ENCODE assay signal across 14 mouse cellular contexts in the genomic region with DNA sequence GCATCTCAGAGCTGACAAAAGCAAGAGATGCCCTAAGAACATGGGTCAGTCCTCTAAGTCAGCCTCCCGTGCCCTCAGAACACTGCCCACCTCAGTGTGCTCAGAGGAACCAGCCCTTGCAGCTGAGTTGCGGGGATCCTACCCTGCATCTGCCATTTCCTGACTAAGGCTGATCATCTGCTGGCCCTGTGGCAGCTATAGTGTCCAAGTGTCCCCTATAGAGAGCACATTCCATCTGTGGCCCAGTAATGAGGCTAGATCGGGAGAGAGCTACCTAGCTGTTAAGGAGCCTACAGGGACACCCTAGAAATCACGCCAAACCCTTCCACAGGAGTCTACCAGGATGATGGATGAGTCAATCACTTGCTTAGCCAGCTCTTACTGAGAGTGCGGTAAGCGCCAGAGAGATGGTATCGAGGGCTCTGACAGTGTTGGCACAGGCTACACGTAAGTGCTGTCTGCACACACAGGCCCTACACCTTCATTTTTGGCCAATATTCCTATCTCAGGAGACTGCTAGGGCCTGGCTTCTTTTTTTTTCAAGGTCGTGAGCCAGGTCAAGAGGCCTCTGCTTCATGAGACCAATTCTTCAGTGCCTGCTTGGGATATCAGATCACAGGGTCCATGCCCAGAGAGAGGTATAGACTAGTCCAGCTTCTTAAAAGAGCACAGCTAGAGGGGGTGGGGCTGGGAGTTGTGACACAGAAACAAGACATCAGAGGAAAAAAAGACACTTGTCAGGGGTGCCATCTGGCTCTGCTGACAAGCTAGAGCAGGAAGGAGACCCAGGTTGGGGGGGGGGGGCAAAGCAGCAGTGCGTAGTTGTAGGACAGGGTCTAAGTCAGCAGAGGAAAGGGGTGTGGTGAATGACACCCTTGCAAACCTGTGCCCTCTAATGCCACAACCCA. TPM values are rescaled to one million over a fixed set of nuclear protein-coding genes. Genes with fewer than 3 reads are reported as not detected.
DNase-seq lines count a peak whose midpoint lies in the region; ATAC-seq and TF ChIP-seq lines count a peak whose summit lies in the region.
"Had no signal": no experiment of that assay in that cellular context is flagged by ENCODE, and none has a peak within 500 bp of the region (broad histone marks: within the 10 kb centered on the region; RNA-seq: fewer than 3 reads in every experiment).

No protein-coding gene starts in this region.

- no peak for ATAC-seq in hindbrain, embryonic 11.5 days (ENCODE audit: low FRiP score)
- ATAC-seq in midbrain, embryonic 13.5 days = no peak
- ATAC-seq: liver, postnatal 0 days had no signal

- no peak for TF ChIP-seq POLR2A in brain, embryonic 14.5 days (IDR thresholded peaks at IDR 0.05; ENCODE audit: borderline replicate concordance, extremely low read depth, insufficient read depth, insufficient read length, poor library complexity, severe bottlenecking)

- H3K36me3 ChIP-seq in hindbrain, embryonic 11.5 days (ENCODE audit: control insufficient read depth, insufficient read depth, low read length) = peaks cover 26% of the 10 kb centered on the region
- H3K36me3 ChIP-seq in hindbrain, embryonic 10.5 days = peaks cover 100% of the 10 kb centered on the region
- peaks cover 99% of the 10 kb centered on the region for H3K36me3 ChIP-seq in midbrain, embryonic 13.5 days

- TF ChIP-seq CTCF in brain, embryonic 14.5 days (IDR thresholded peaks at IDR 0.05; ENCODE audit: borderline replicate concordance, extremely low read depth, insufficient read depth, insufficient read length) = no peak
- no peak for TF ChIP-seq CTCF in gastrocnemius, adult 2 months (IDR thresholded peaks at IDR 0.05)

- H3K4me3 ChIP-seq in hindbrain, embryonic 11.5 days (ENCODE audit: low read depth, low read length) = no peak overlapping the region
- H3K4me3 ChIP-seq in hindbrain, embryonic 10.5 days = no peak overlapping the region
- peak overlapping the region; percentile 11; the same call in 1 of the 2 replicates for H3K4me3 ChIP-seq in midbrain, embryonic 13.5 days (replicated peaks)
- H3K4me3 ChIP-seq in gastrocnemius, adult 2 months = no peak overlapping the region
- H3K4me3 ChIP-seq: heart, embryonic 10.5 days; limb, embryonic 10.5 days; stomach, embryonic 15.5 days had no signal

- intact Hi-C loops in gastrocnemius, adult 2 months (cut with DNase I) = no loop called here

- H3K4me2 ChIP-seq in hindbrain, embryonic 11.5 days (replicated peaks; ENCODE audit: low read depth, low read length) = no peak overlapping the region
- peak overlapping the region; percentile 41 for H3K4me2 ChIP-seq in midbrain, embryonic 13.5 days (replicated peaks)
- H3K4me2 ChIP-seq: stomach, embryonic 15.5 days had no signal

- 0 out of 2 replicates have a peak, but pooled peaks cover 4% of the 10 kb centered on the region for H3K4me1 ChIP-seq in hindbrain, embryonic 11.5 days (replicated peaks; ENCODE audit: control insufficient read depth, insufficient read depth, low read length)
- peaks cover 38% of the 10 kb centered on the region for H3K4me1 ChIP-seq in hindbrain, embryonic 10.5 days (replicated peaks)
- peaks cover 87% of the 10 kb centered on the region for H3K4me1 ChIP-seq in midbrain, embryonic 13.5 days (replicated peaks)
- H3K4me1 ChIP-seq: heart, embryonic 10.5 days; stomach, embryonic 15.5 days had no signal

- no peak overlapping the region for H3K9ac ChIP-seq in hindbrain, embryonic 11.5 days (ENCODE audit: low read depth, low read length)
- peak overlapping the region; percentile 15; the same call in 1 of the 2 replicates for H3K9ac ChIP-seq in midbrain, embryonic 13.5 days (replicated peaks)
- H3K9ac ChIP-seq: liver, postnatal 0 days; stomach, embryonic 15.5 days had no signal

- H3K27me3 ChIP-seq in hindbrain, embryonic 11.5 days (ENCODE audit: control insufficient read depth, insufficient read depth, low read length) = no peaks in the 10 kb centered on the region
- H3K27me3 ChIP-seq in hindbrain, embryonic 10.5 days (ENCODE audit: insufficient read depth, poor library complexity, severe bottlenecking) = peaks cover 4% of the 10 kb centered on the region; the same call in 1 of the 2 replicates
- H3K27me3 ChIP-seq in midbrain, embryonic 13.5 days = no peaks in the 10 kb centered on the region
- H3K27me3 ChIP-seq: stomach, embryonic 15.5 days had no signal

- no peak for DNase-seq in hindbrain, embryonic 11.5 days (ENCODE audit: low spot score)
- DNase-seq in hindbrain, embryonic 10.5 days (ENCODE audit: low spot score) = no peak
- peak; percentile 51 for DNase-seq in brain, embryonic 14.5 days (ENCODE audit: low read depth)
- peak; percentile 43 to 60 for DNase-seq in cerebellum, postnatal 36 days
- no peak for DNase-seq in urinary bladder, postnatal 36 days (ENCODE audit: low spot score in 2 of 2)
- DNase-seq in gastrocnemius, adult 2 months = no peak
- no peak for DNase-seq in lung, postnatal 4 days
- DNase-seq: kidney, postnatal 10 days; liver, postnatal 0 days; right cerebral cortex, postnatal 4 days had no signal

- WGBS in hindbrain, embryonic 11.5 days = 87% methylated on average over 10 of the region's 10 CpGs
- 90% methylated on average over 10 of the region's 10 CpGs for WGBS in hindbrain, embryonic 10.5 days
- WGBS in midbrain, embryonic 13.5 days = 91% methylated on average over 10 of the region's 10 CpGs

- 0 out of 2 replicates have a peak overlapping the region, but pooled peaks have one; percentile 11 for H3K27ac ChIP-seq in hindbrain, embryonic 11.5 days (ENCODE audit: low read depth, low read length)
- H3K27ac ChIP-seq in hindbrain, embryonic 10.5 days = no peak overlapping the region
- H3K27ac ChIP-seq in midbrain, embryonic 13.5 days = no peak overlapping the region
- no peak overlapping the region for H3K27ac ChIP-seq in gastrocnemius, adult 2 months
- H3K27ac ChIP-seq: heart, embryonic 10.5 days; limb, embryonic 10.5 days; stomach, embryonic 15.5 days had no signal

- no peaks in the 10 kb centered on the region for H3K9me3 ChIP-seq in hindbrain, embryonic 11.5 days (ENCODE audit: control insufficient read depth, low read length)
- H3K9me3 ChIP-seq in hindbrain, embryonic 10.5 days = peaks cover 9% of the 10 kb centered on the region
- no peaks in the 10 kb centered on the region for H3K9me3 ChIP-seq in midbrain, embryonic 13.5 days
- H3K9me3 ChIP-seq: heart, embryonic 10.5 days; stomach, embryonic 15.5 days had no signal

RNA-seq across cellular contexts. Expression of a gene that starts 7.3 kb away (rescaled TPM):
- polyA plus RNA-seq in hindbrain, embryonic 11.5 days (2014; fragmentation: Nextera tagmentation; extraction: Ambion mirVana) = 88.7 and 109 TPM in 2 replicates
- polyA plus RNA-seq in hindbrain, embryonic 10.5 days (2016; fragmentation: Nextera tagmentation; extraction: Ambion mirVana) = 142 and 224 TPM in 2 replicates
- polyA plus RNA-seq in brain, embryonic 14.5 days (2012; rRNA removed) = 719 and 725 TPM in 2 replicates
- 870 and 950 TPM in 2 replicates for polyA plus RNA-seq in midbrain, embryonic 13.5 days (2015; fragmentation: Nextera tagmentation; extraction: Ambion mirVana)
- total RNA-seq in gastrocnemius, adult 2 months (2021) = 1 to 10 TPM; 2.4 to 2.5 TPM

Comparison
In these comparisons a context has a peak if more than half of its experiments do, and no peak if none do; other contexts are left out.
1. DNase-seq: peak in brain, embryonic 14.5 days (single experiment) and cerebellum, postnatal 36 days (2 of 2); none in hindbrain, embryonic 11.5 days (single experiment), hindbrain, embryonic 10.5 days (single experiment), urinary bladder, postnatal 36 days (0 of 2), gastrocnemius, adult 2 months (single experiment) and lung, postnatal 4 days (0 of 2).